Mouse (Mus musculus) limb, embryonic 13.5 days (tissue): Measurements from ENCODE around the gene Zfp616. TPM values are rescaled to one million over a fixed set of nuclear protein-coding genes. Genes with fewer than 3 reads are reported as not detected.

Experiments
- ATAC-seq: fragments of 200-750 bp; cut with Nextera tagmentation; 2 replicates; pipeline ENCODE4 v1.8.0; 2017; ENCODE audit warnings: low read depth, moderate number of reproducible peaks, moderate TSS enrichment; ENCODE audit not compliant: low FRiP score
- H3K27ac ChIP-seq: fragments of 300-500 bp; sonication (generic); 2 replicates; pipeline ENCODE4 v1.5.1; 2015; ENCODE audit warnings: inconsistent platforms, mild to moderate bottlenecking, moderate library complexity
- H3K27me3 ChIP-seq: fragments of 300-500 bp; sonication (generic); 2 replicates; pipeline ENCODE4 v1.6.1; 2015; ENCODE audit warnings: mild to moderate bottlenecking, inconsistent platforms
- H3K36me3 ChIP-seq: fragments of 300-500 bp; sonication (generic); 2 replicates; pipeline ENCODE4 v1.6.1; 2015; ENCODE audit warnings: inconsistent platforms, mild to moderate bottlenecking, moderate library complexity
- H3K4me1 ChIP-seq: fragments of 300-500 bp; sonication (generic); 2 replicates; pipeline ENCODE4 v1.6.1; 2015; ENCODE audit warnings: inconsistent platforms
- H3K4me2 ChIP-seq: fragments of 300-500 bp; sonication (generic); replicated peaks from 2 replicates; pipeline ENCODE4 v1.6.1; 2015; ENCODE audit warnings: inconsistent platforms, mild to moderate bottlenecking, moderate library complexity
- H3K4me3 ChIP-seq: fragments of 300-500 bp; sonication (generic); 2 replicates; pipeline ENCODE4 v1.5.1; 2015; ENCODE audit warnings: moderate library complexity, mild to moderate bottlenecking, inconsistent platforms
- H3K9ac ChIP-seq: fragments of 300-500 bp; sonication (generic); 2 replicates; pipeline ENCODE4 v1.6.1; 2015; ENCODE audit warnings: mild to moderate bottlenecking, inconsistent platforms
- H3K9me3 ChIP-seq: fragments of 300-500 bp; sonication (generic); 2 replicates; pipeline ENCODE4 v1.6.1; 2016; ENCODE audit warnings: inconsistent platforms
- WGBS: fragments of 180-500 bp; shearing (Covaris S2); methylation state at CpG from one replicate; pipeline ENCODE4 v1.1.7; 2015; 5-methylcytosine and 5-hydroxymethylcytosine counted together
- polyA plus RNA-seq: library from polyadenylated mRNA; unstranded; fragments of >200 nt; fragmentation: Nextera tagmentation; extraction: Ambion mirVana; gene quantifications from 2 replicates; pipeline ENCODE4 v1.2.1, GENCODE M21; 2015

The Zfp616 gene
- polyA plus RNA-seq = not detected in 2 replicates

- Histone ChIP-seq H3K9ac (no peak within 1 kb of the TSS), H3K4me3 (no peak within 1 kb of the TSS), H3K27ac (no peak within 1 kb of the TSS), H3K27me3 (no peaks in the 10 kb centered on the region), H3K9me3 (peaks cover 15% of the 10 kb centered on the region), H3K4me2 (no peak within 1 kb of the TSS), H3K4me1 (no peaks in the 10 kb centered on the region), H3K36me3 (no peaks in the 10 kb centered on the region)
- 84% methylated on average over 1 of the region's 1 CpGs for WGBS
- ATAC-seq = no peak
These were observed at the start of gene Zfp616 for GRCm38 (mm10) chr11:74069655-74070054. Gene Zfp616, plus strand, starts transcription at chr11:74069955.

- Histone ChIP-seq H3K4me3 (no peak overlapping the region), H3K4me1 (no peaks in the 10 kb centered on the region), H3K4me2 (no peak overlapping the region), H3K9ac (no peak overlapping the region), H3K27me3 (no peaks in the 10 kb centered on the region), H3K9me3 (peaks cover 16% of the 10 kb centered on the region), H3K27ac (no peak overlapping the region), H3K36me3 (no peaks in the 10 kb centered on the region)
- WGBS = 75% methylated on average over 3 of the region's 3 CpGs
- ATAC-seq = no peak
These were observed 18.4 kb upstream of the Zfp616 start for GRCm38 (mm10) chr11:74051347-74051746.

GRCm38 (mm10) chr11:74056451-74056850, 13.3 kb upstream of the Zfp616 start, which contains the start of the genes Olfr139 and Olfr399:
Gene Olfr139, minus strand, starts transcription at chr11:74056551.
Gene Olfr399, minus strand, starts transcription at chr11:74056615.
- no peak within 1 kb of the TSS for H3K27ac ChIP-seq
- no peak within 1 kb of the TSS for H3K4me2 ChIP-seq
- no peak within 1 kb of the TSS for H3K4me3 ChIP-seq
- 72% methylated on average over 2 of the region's 2 CpGs for WGBS
- no peaks in the 10 kb centered on the region for H3K36me3 ChIP-seq
- H3K4me1 ChIP-seq = no peaks in the 10 kb centered on the region
- H3K27me3 ChIP-seq = no peaks in the 10 kb centered on the region
- H3K9ac ChIP-seq = no peak within 1 kb of the TSS
- ATAC-seq = no peak
- peaks cover 30% of the 10 kb centered on the region for H3K9me3 ChIP-seq

GRCm38 (mm10) chr11:74100724-74101123, 31.0 kb downstream of the Zfp616 start:
- Histone ChIP-seq H3K4me2 (no peak overlapping the region), H3K4me1 (no peaks in the 10 kb centered on the region), H3K9me3 (peaks cover 7% of the 10 kb centered on the region; the same call in 1 of the 2 replicates), H3K36me3 (no peaks in the 10 kb centered on the region), H3K9ac (no peak overlapping the region), H3K27me3 (no peaks in the 10 kb centered on the region), H3K4me3 (no peak overlapping the region), H3K27ac (no peak overlapping the region)
- ATAC-seq = no peak
- WGBS = 70% methylated on average over 2 of the region's 2 CpGs

GRCm38 (mm10) chr11:74101507-74101906, 31.8 kb downstream of the Zfp616 start:
- no peak for ATAC-seq
- Histone ChIP-seq H3K27me3 (no peaks in the 10 kb centered on the region), H3K4me2 (no peak overlapping the region), H3K36me3 (no peaks in the 10 kb centered on the region), H3K9me3 (peaks cover 8% of the 10 kb centered on the region; the same call in 1 of the 2 replicates), H3K4me1 (no peaks in the 10 kb centered on the region), H3K4me3 (no peak overlapping the region), H3K27ac (no peak overlapping the region), H3K9ac (no peak overlapping the region)
- 49% methylated on average over 2 of the region's 2 CpGs for WGBS

GRCm38 (mm10) chr11:74105066-74105465, 35.3 kb downstream of the Zfp616 start:
- Histone ChIP-seq H3K4me2 (no peak overlapping the region), H3K36me3 (no peaks in the 10 kb centered on the region), H3K4me3 (no peak overlapping the region), H3K9me3 (peaks cover 17% of the 10 kb centered on the region), H3K4me1 (no peaks in the 10 kb centered on the region), H3K9ac (no peak overlapping the region), H3K27ac (no peak overlapping the region), H3K27me3 (no peaks in the 10 kb centered on the region)
- WGBS = 30% methylated on average over 5 of the region's 5 CpGs
- no peak for ATAC-seq

GRCm38 (mm10) chr11:74113412-74113811, 43.7 kb downstream of the Zfp616 start, which contains the start of gene Olfr401:
Gene Olfr401, plus strand, starts transcription at chr11:74113712.
- Histone ChIP-seq H3K4me1 (no peaks in the 10 kb centered on the region), H3K9me3 (peaks cover 30% of the 10 kb centered on the region), H3K4me2 (no peak within 1 kb of the TSS), H3K27ac (no peak within 1 kb of the TSS), H3K36me3 (no peaks in the 10 kb centered on the region), H3K9ac (no peak within 1 kb of the TSS), H3K27me3 (no peaks in the 10 kb centered on the region), H3K4me3 (no peak within 1 kb of the TSS)
- ATAC-seq = no peak

Other genes with a start within 250 kb of the Zfp616 start
- gene Olfr393, start 218.5 kb upstream of the Zfp616 start, polyA plus RNA-seq = not detected in 2 replicates
- not detected in 2 replicates for gene Olfr394, start 179.2 kb upstream of the Zfp616 start, polyA plus RNA-seq
- gene Olfr395, start 160.7 kb upstream of the Zfp616 start, polyA plus RNA-seq = not detected in 2 replicates
- gene Olfr23, start 133.3 kb upstream of the Zfp616 start, polyA plus RNA-seq = not detected in 2 replicates
- not detected in 2 replicates for gene Olfr397, start 109.1 kb upstream of the Zfp616 start, polyA plus RNA-seq
- gene Olfr398, start 79.5 kb upstream of the Zfp616 start, polyA plus RNA-seq = not detected in 2 replicates
- gene Olfr139, start 13.4 kb upstream of the Zfp616 start, polyA plus RNA-seq = not detected in 2 replicates
- gene Olfr399, start 13.3 kb upstream of the Zfp616 start, polyA plus RNA-seq = not detected in 2 replicates
- not detected in 2 replicates for gene Olfr401, start 43.8 kb downstream of the Zfp616 start, polyA plus RNA-seq
- gene Olfr402, start 83.6 kb downstream of the Zfp616 start, polyA plus RNA-seq = not detected in 2 replicates
- not detected in 2 replicates for gene Olfr403, start 116.3 kb downstream of the Zfp616 start, polyA plus RNA-seq
- gene Olfr43, start 141.4 kb downstream of the Zfp616 start, polyA plus RNA-seq = not detected in 2 replicates
- gene Olfr406, start 189.9 kb downstream of the Zfp616 start, polyA plus RNA-seq = not detected in 2 replicates
- gene Olfr59, start 213.8 kb downstream of the Zfp616 start, polyA plus RNA-seq = not detected in 2 replicates